Mouse (Mus musculus) intestine, embryonic 14.5 days (tissue): Measurements from ENCODE around the gene Ect2l. TPM values are rescaled to one million over a fixed set of nuclear protein-coding genes. Genes with fewer than 3 reads are reported as not detected.
A peak's percentile ranks its signal among the peaks of the same experiment; 100 is the strongest.
"Not testable (repeated sequence)": the region's sequence is repeated elsewhere in the genome, so short reads cannot be mapped to it uniquely, and the experiment has no call there.

ENCODE experiments used
- ATAC-seq: fragments of 200-750 bp; cut with Nextera tagmentation; replicated peaks from 2 replicates; pipeline ENCODE4 v1.8.0; 2017; ENCODE audit warnings: low read depth, moderate number of reproducible peaks, moderate TSS enrichment, moderate library complexity; ENCODE audit not compliant: low FRiP score, low TSS enrichment
- DNase-seq: peaks from one replicate; pipeline ENCODE4 v3.0.0-alpha.2; 2018; ENCODE audit warnings: low spot score
- H3K27ac ChIP-seq: fragments of 300-500 bp; sonication (generic); 2 replicates; pipeline ENCODE4 v1.5.1; 2014; ENCODE audit warnings: low read depth, mild to moderate bottlenecking, control low read depth
- H3K27me3 ChIP-seq: fragments of 300-500 bp; sonication (generic); replicated peaks from 2 replicates; pipeline ENCODE4 v1.6.1; 2014; ENCODE audit warnings: low read length, control low read depth; ENCODE audit not compliant: control insufficient read depth, insufficient read depth
- H3K36me3 ChIP-seq: fragments of 300-500 bp; sonication (generic); 2 replicates; pipeline ENCODE4 v1.6.1; 2014; ENCODE audit warnings: low read length, control low read depth; ENCODE audit not compliant: control insufficient read depth, insufficient read depth
- H3K4me1 ChIP-seq: fragments of 300-500 bp; sonication (generic); replicated peaks from 2 replicates; pipeline ENCODE4 v1.6.1; 2014; ENCODE audit warnings: low read length, control low read depth, mixed read lengths; ENCODE audit not compliant: control insufficient read depth, insufficient read depth
- H3K4me2 ChIP-seq: fragments of 300-500 bp; sonication (generic); 2 replicates; pipeline ENCODE4 v1.6.1; 2014; ENCODE audit warnings: low read length
- H3K4me3 ChIP-seq: fragments of 300-500 bp; sonication (generic); 2 replicates; pipeline ENCODE4 v1.5.1; 2014; ENCODE audit warnings: low read depth, low read length, control low read depth, mixed read lengths
- H3K9ac ChIP-seq: fragments of 300-500 bp; sonication (generic); 2 replicates; pipeline ENCODE4 v1.6.1; 2014; ENCODE audit warnings: mild to moderate bottlenecking, low read length
- H3K9me3 ChIP-seq: fragments of 300-500 bp; sonication (generic); 2 replicates; pipeline ENCODE4 v1.6.1; 2016; ENCODE audit warnings: low read length, control low read depth; ENCODE audit not compliant: control insufficient read depth
- WGBS: fragments of 180-500 bp; shearing (Covaris S2); extraction: QIAGEN DNeasy Blood & Tissue Kit; methylation state at CpG from one replicate; pipeline ENCODE4 v1.1.7; 2014; 5-methylcytosine and 5-hydroxymethylcytosine counted together
- polyA plus RNA-seq: library from polyadenylated mRNA; unstranded; fragments of >200 nt; fragmentation: Nextera tagmentation; extraction: Ambion mirVana; gene quantifications from 2 replicates; pipeline ENCODE4 v1.2.1, GENCODE M21; 2014

Gene Ect2l
- polyA plus RNA-seq, 1 experiment from 2014 or later, result 0.38 TPM

DNA sequence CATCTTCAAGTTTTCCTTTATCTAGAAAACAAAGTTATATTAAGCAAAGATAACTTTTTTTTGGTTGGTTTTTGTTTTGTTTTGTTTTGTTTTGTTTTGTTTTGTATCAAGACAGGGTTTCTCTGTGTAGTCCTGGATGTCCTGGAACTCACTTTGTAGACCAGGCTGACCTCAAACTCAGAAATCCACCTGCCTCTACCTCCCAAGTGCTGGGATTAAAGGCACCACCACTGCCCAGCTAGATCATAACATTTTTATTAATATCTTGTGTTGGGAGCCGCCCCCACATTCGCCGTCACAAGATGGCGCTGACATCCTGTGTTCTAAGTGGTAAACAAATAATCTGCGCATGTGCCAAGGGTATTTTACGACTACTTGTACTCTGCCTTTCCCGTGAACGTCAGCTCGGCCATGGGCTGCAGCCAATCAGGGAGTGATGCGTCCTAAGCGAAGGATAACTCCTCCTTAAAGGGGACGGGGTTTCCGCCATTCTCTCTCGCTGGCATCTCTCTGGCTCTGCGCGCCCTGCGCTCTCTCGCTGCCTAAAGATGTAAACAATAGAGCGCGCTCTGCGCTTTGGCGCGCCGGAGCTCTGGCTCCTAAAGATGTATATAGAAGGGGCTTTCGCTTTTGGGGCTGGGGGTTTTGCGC, 71.7 kb downstream of the Ect2l start:
- not testable (repeated sequence) for ATAC-seq, H3K9ac ChIP-seq, H3K27me3 ChIP-seq, H3K4me2 ChIP-seq, H3K4me1 ChIP-seq, H3K27ac ChIP-seq, H3K36me3 ChIP-seq, H3K9me3 ChIP-seq, DNase-seq
- WGBS, result 63% methylated on average over 13 of the region's 26 CpGs
- peak overlapping the region; percentile 18; the same call in 1 of the 2 replicates for H3K4me3 ChIP-seq

DNA sequence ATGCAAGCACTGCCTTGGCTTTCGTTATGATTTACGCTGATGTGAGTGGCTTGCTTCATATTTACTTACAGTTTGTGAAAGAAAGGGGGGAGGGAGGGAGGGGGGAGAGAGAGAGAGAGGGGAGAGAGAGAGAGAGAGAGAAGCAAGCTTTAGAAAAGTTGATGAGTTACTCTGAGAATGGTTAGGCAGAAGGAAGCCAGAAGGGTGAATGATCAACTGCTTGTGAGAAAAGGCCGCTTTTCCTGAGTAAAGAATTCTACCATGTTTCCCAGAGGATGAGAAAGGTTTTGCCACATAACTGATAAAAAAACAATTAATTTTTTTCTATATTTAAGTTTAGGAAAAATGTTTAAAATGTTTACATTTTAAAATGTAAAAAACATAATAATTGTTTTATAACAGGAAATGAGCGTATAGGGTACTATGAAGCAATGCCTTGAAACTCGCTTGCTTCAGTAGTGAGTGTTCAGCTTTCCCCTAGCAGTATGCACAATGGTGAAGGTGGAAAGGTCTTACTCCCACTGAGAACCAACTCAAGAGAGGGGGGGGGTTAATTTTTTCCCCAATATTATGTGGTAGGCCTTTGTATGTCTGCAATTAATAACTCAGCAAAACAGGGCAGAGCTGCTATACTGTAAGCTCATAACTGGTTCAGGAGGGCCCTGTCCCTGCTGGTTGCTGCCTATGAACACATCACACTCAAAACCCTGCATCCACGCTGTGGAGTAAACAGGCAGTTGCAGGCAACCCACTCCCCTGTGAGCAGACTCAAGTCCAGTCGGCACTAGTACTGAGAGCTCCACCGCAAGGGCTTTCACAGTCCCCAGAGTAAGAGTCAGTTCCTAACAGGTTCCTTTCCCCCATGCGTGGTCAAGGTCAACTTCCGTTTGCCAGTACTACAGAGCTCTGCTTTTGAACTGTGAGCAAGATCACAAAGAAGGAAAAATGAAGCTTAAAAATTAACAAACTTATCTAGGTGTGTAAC, 78.7 kb downstream of the Ect2l start:
- no peak overlapping the region for H3K9ac ChIP-seq
- H3K4me3 ChIP-seq, result no peak overlapping the region
- H3K4me1 ChIP-seq, result no peaks in the 10 kb centered on the region
- H3K27me3 ChIP-seq, result no peaks in the 10 kb centered on the region
- no peak overlapping the region for H3K4me2 ChIP-seq
- H3K27ac ChIP-seq, result no peak overlapping the region
- H3K36me3 ChIP-seq, result no peaks in the 10 kb centered on the region
- peak; percentile 57 for DNase-seq
- 73% methylated on average over 10 of the region's 10 CpGs for WGBS
- no peaks in the 10 kb centered on the region for H3K9me3 ChIP-seq
- ATAC-seq, result peak; percentile 66

DNA sequence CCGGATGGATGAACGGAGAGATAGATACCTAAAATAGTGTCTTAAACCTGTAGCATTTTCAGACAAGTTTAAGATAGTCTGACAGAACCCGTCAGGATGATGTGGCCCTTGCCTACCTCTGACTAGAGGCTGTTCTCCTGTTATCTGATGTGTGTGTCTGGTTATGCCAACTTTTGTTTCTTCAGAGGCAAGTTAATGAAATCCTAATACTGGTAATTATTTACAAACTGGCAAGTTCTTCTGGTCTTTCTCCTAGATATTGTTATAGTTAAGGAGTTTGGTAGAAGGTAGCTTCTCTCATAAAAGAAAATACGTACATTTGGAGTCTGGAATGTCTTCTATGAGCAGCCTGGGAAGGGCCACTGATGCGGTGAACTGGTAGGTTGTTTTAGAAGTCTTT, 80.4 kb downstream of the Ect2l start:
- Histone ChIP-seq H3K4me2 (no peak overlapping the region), H3K4me3 (no peak overlapping the region), H3K9ac (no peak overlapping the region), H3K4me1 (no peaks in the 10 kb centered on the region), H3K9me3 (no peaks in the 10 kb centered on the region), H3K36me3 (peaks cover 8% of the 10 kb centered on the region), H3K27ac (no peak overlapping the region), H3K27me3 (no peaks in the 10 kb centered on the region)
- ATAC-seq (no peak), DNase-seq (no peak)
- WGBS, result 94% methylated on average over 5 of the region's 5 CpGs

DNA sequence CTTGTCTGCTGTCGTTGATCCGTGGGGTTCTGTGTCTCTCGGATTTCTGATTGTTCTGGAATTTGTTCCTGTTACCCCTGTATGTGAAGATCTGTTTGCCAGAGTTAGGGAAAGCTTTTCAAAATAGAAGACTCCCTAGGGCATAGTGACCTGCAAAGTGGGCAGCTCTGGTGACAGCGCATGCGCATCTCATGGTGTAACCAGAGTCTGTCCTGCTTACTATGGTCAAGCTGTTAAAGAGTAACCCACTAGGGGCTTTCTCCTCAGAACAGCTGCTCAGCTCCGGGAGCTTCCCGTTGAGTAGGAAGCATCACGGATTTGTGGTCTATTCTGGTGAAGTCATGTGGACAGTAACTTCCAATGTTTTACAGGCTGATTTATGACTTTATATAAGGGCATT, 92.4 kb downstream of the Ect2l start:
- DNase-seq, result no peak
- H3K9me3 ChIP-seq, result no peaks in the 10 kb centered on the region
- H3K4me2 ChIP-seq, result no peak overlapping the region
- H3K4me3 ChIP-seq, result no peak overlapping the region
- no peak overlapping the region for H3K27ac ChIP-seq
- no peaks in the 10 kb centered on the region for H3K4me1 ChIP-seq
- 85% methylated on average over 8 of the region's 8 CpGs for WGBS
- no peaks in the 10 kb centered on the region for H3K27me3 ChIP-seq
- peaks cover 79% of the 10 kb centered on the region for H3K36me3 ChIP-seq
- H3K9ac ChIP-seq, result no peak overlapping the region
- ATAC-seq, result no peak

DNA sequence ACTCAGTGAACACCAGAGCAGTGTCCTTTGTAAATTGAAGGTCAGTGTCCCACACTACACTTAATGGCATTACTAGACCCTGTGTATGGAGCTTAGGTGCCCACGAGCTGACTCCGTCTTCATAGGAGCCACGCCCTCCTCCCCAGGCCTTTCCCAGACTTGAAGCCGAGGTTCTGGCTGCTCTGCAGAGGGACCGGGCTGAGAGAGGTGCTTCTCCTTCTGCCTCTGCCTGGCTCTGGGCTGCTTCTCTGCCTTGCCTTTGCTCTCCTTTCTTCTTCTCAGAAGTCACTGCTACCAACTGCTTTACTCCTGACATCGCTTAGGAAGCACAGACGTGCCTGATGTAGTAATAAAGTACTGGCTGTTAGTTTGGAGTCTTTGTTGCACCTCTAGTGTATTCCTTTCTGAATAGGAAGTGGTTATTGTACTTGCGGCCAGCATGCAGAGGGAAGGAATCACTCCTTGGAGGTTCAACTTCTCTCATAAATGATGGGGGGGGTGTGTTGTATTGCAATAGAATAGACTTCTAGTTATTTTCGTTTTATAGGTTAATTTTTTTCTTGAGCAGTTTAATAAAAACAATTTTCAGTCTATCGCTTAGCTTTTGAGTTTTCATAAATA, 97.1 kb downstream of the Ect2l start:
- H3K27me3 ChIP-seq, result no peaks in the 10 kb centered on the region
- 85% methylated on average over 10 of the region's 10 CpGs for WGBS
- H3K36me3 ChIP-seq, result peaks cover 40% of the 10 kb centered on the region
- no peaks in the 10 kb centered on the region for H3K4me1 ChIP-seq
- DNase-seq, result no peak
- no peaks in the 10 kb centered on the region for H3K9me3 ChIP-seq
- ATAC-seq, result no peak
- no peak overlapping the region for H3K4me3 ChIP-seq
- H3K4me2 ChIP-seq, result no peak overlapping the region
- no peak overlapping the region for H3K27ac ChIP-seq
- no peak overlapping the region for H3K9ac ChIP-seq

DNA sequence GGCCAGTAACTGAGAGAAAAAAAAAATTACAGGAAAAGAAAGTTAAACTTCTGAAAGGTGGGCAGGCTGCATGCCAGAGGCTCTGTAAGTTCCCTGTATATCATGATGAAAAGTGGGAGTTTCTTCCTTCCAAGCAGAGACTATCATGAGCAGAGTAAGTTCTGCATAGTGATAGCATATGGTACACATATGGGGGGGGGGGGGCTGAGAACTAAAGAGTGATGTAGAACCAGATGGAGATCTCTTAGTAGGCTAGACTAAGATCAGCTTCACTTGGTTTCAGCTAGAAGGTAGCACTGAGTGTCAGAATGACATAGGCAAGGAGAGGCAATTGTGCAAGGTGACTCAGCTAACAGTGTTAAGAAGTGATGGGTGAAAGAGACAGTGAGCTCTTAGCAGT, 99.8 kb downstream of the Ect2l start:
- no peak overlapping the region for H3K4me2 ChIP-seq
- no peak overlapping the region for H3K27ac ChIP-seq
- DNase-seq (no peak), ATAC-seq (no peak)
- no peaks in the 10 kb centered on the region for H3K27me3 ChIP-seq
- no peaks in the 10 kb centered on the region for H3K9me3 ChIP-seq
- no peaks in the 10 kb centered on the region for H3K4me1 ChIP-seq
- H3K9ac ChIP-seq, result no peak overlapping the region
- H3K36me3 ChIP-seq, result peaks cover 29% of the 10 kb centered on the region
- no peak overlapping the region for H3K4me3 ChIP-seq

DNA sequence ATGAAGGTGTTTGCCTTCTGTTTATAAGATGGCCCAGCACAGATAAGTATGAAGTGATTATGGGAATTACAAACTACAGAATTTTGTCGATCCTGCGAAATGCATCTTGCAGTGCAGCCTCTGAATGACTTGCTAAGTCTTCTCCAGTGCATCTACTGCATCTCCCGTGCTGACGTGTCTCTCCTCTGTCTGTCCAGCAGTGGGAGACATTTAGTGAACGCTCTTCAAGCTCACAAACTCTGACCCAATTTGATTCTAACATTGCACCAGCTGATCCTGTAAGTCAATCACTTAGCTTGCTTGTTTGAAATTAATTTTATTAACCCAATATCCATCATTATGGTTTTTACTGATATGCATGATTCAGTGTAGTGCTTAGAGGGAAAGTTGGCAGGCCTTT, 103.2 kb downstream of the Ect2l start:
- H3K4me1 ChIP-seq, result no peaks in the 10 kb centered on the region
- ATAC-seq, result no peak
- H3K9ac ChIP-seq, result no peak overlapping the region
- H3K27ac ChIP-seq, result no peak overlapping the region
- H3K9me3 ChIP-seq, result no peaks in the 10 kb centered on the region
- DNase-seq, result no peak
- H3K4me2 ChIP-seq, result no peak overlapping the region
- peaks cover 36% of the 10 kb centered on the region for H3K36me3 ChIP-seq
- WGBS, result 72% methylated on average over 5 of the region's 5 CpGs
- H3K4me3 ChIP-seq, result no peak overlapping the region
- H3K27me3 ChIP-seq, result no peaks in the 10 kb centered on the region

DNA sequence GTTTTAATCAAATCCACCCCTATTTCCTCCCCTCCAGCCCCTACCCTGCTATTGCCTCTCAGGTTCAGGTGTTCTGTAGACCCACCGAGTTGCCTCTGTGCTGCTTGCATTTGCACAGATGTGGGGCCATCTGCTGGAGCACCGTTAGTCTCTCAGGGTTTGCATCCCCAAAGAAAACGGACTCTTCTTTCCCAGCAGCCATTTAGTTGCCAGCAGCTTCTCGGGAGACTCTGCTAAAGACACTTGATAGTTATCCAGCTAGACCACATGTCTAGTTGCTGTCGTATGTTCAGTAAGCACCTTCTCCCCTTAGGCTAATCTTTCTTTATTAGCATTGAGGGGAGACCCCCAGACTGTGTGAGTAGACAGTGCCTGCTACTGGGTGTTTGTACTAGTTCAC, 108.5 kb downstream of the Ect2l start:
- DNase-seq (no peak), ATAC-seq (no peak)
- no peak overlapping the region for H3K4me2 ChIP-seq

More for the DNA sequence above, 108.5 kb downstream of the Ect2l start:
- WGBS, result 68% methylated on average over 5 of the region's 5 CpGs
- no peaks in the 10 kb centered on the region for H3K27me3 ChIP-seq
- H3K27ac ChIP-seq, result no peak overlapping the region
- H3K9me3 ChIP-seq, result no peaks in the 10 kb centered on the region
- H3K4me1 ChIP-seq, result no peaks in the 10 kb centered on the region
- no peak overlapping the region for H3K9ac ChIP-seq
- H3K4me3 ChIP-seq, result no peak overlapping the region
- peaks cover 41% of the 10 kb centered on the region for H3K36me3 ChIP-seq
